Mouse (Mus musculus): ENCODE measurements at regions not wholly inside any gene's neighbourhood (a gene's known extent, or its start where the extent isn't known, plus 50 kb on each side); places are given as distances from the start of the nearest gene placed in this dataset.
A peak's percentile ranks its signal among the peaks of the same experiment; 100 is the strongest.

DNA sequence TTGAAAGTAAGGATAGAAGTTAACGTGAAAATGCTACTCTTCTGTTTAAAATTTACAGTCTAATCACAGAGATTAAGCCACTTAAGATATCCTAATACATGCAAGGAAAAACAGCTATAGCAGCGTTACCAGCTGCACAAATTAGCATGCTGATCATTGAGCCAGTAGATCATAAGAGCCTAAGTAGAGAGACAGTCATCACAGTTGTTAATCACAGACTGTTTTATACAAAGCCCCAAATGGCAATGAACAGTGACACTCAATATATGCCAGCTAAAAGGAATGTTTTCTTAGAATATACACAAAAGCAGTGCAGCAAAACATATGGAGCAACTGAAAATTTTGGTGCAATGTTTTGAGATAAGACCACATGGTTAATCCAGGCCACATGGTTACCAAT, 64.7 kb upstream of the Ppp1r3a start:
- intact Hi-C loops (cut with DNase I) = no loop called here
- no peak for DNase-seq (ENCODE audit: extremely low spot score in 1 of 2, low spot score in 2 of 2)

DNA sequence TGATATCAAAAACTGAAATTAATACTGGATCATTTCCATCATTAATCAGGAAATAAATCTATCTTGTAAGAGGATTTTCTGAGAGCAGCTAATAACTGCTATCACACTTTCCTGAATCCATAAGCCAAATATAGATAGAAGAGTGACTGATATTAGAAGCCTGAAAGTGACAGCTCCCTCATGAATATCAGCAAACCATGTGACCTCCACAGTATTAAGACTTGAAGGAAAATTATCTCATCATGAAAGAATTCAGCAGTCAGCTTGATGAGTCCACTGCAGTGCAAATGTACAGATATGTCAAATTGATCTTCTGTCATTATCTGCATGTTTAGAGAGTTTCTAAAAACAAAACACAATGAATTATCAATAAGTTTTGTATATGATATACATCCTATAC, 69.7 kb upstream of the Ppp1r3a start:
- DNase-seq (ENCODE audit: extremely low spot score in 1 of 2, low spot score in 2 of 2) = no peak
- intact Hi-C loops (cut with DNase I) = no loop called here

DNA sequence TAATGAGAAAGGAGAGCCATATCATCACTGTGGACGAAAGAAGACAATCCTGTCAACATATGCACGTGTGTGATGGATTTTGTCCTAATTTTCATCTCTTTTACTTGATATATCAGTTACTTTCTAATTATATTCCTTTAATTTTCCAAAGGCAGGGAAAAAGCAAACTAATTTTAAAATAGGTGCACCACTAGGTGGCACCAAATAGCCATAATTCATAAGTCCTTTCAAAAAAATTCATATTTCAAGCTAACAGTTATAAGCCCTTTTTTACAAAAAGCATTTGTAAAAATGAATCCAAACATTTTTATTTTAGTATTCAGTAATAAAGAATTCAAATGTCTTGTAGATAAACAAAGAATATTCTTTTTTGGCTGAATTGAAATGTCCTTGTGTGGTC, 62.2 kb upstream of the Foxp2 start:
- intact Hi-C loops (cut with DNase I) = loop anchor here (10.0 kb wide), 1 partner anchor 576 kb away; no protein-coding TSS in a partner anchor
- peak in 1 of 2 experiments; percentile 42 for DNase-seq (ENCODE audit: extremely low spot score in 1 of 2, low spot score in 2 of 2)

Measured in left cerebral cortex, postnatal 10 days (tissue).